Mouse (Mus musculus) forebrain, embryonic 16.5 days (tissue): ENCODE measurements around the gene Gm21987. TPM values are rescaled to one million over a fixed set of nuclear protein-coding genes. Genes with fewer than 3 reads are reported as not detected.

Experiments used
- ATAC-seq: fragments of 200-750 bp; cut with Nextera tagmentation; 2 replicates; pipeline ENCODE4 v1.8.0; 2017; ENCODE audit warnings: mild to moderate bottlenecking, moderate library complexity
- H3K27ac ChIP-seq: fragments of 300-500 bp; sonication (generic); 2 replicates; pipeline ENCODE4 v1.5.1; 2014; ENCODE audit warnings: low read length, control low read depth
- H3K27me3 ChIP-seq: fragments of 300-500 bp; sonication (generic); replicated peaks from 2 replicates; pipeline ENCODE4 v1.6.1; 2014; ENCODE audit warnings: low read length; ENCODE audit not compliant: control insufficient read depth, insufficient read depth
- H3K36me3 ChIP-seq: fragments of 300-500 bp; sonication (generic); 2 replicates; pipeline ENCODE4 v1.6.1; 2014; ENCODE audit not compliant: control insufficient read depth, insufficient read depth
- H3K4me1 ChIP-seq: fragments of 300-500 bp; sonication (generic); replicated peaks from 2 replicates; pipeline ENCODE4 v1.6.1; 2014; ENCODE audit warnings: low read length; ENCODE audit not compliant: control insufficient read depth, insufficient read depth
- H3K4me2 ChIP-seq: fragments of 300-500 bp; sonication (generic); 2 replicates; pipeline ENCODE4 v1.6.1; 2014; ENCODE audit warnings: mild to moderate bottlenecking, low read length, control low read depth
- H3K4me3 ChIP-seq: fragments of 300-500 bp; sonication (generic); replicated peaks from 2 replicates; pipeline ENCODE4 v1.5.1; 2014; ENCODE audit warnings: mild to moderate bottlenecking, low read length, control low read depth
- H3K9ac ChIP-seq: fragments of 300-500 bp; sonication (generic); replicated peaks from 2 replicates; pipeline ENCODE4 v1.6.1; 2014; ENCODE audit warnings: low read depth, low read length, control low read depth
- H3K9me3 ChIP-seq: fragments of 300-500 bp; sonication (generic); 2 replicates; pipeline ENCODE4 v1.6.1; 2016; ENCODE audit warnings: low read length; ENCODE audit not compliant: control insufficient read depth
- WGBS: fragments of 180-500 bp; shearing (Covaris S2); extraction: QIAGEN DNeasy Blood & Tissue Kit; methylation state at CpG from one replicate; pipeline ENCODE4 v1.1.7; 2014; 5-methylcytosine and 5-hydroxymethylcytosine counted together
- polyA plus RNA-seq: library from polyadenylated mRNA; unstranded; fragments of >200 nt; fragmentation: Nextera tagmentation; extraction: Ambion mirVana; gene quantifications from 2 replicates; pipeline ENCODE4 v1.2.1, GENCODE M21; 2015

Gene Gm21987
- polyA plus RNA-seq, 1 experiment from 2014 or later, result not detected

DNA sequence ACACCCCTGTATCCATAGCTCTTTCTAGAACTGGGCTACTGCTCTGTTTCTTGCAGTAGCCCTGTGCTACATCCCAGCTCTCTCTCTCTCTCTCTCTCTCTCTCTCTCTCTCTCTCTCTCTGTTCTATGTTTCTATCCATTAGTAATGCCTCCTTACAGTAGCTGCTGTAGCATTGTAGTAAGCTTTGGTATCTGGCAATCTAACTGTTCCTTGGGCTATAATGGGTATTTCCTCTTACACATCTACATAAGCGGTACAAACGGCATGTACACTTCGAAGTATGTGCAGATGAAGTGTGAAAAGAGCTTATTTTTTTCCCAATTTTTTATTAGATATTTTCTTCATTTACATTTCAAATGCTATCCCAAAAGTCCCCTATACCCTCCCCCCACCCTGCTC is 33.1 kb downstream of the Gm21987 start:
- no peak for ATAC-seq
- WGBS, result 95% methylated on average over 3 of the region's 3 CpGs

DNA sequence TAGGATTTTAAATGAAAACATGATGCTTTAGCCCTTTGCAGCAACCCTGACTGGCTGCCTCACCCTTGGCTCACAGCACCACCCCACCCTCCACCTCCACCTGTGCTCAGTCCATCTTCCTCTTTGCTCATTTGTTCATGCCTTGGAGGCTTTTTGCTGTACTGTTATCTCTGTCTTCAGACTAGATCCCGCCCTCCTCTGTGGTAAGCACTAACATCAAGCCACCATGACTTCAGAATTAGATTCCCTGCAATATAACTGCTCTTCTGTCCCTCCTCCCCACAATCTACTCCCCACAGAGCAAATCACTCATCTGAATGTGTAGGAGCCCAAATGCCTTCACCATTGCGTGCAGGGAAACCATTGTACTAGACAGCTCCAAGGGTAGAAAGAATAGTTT is 36.8 kb downstream of the Gm21987 start:
- Histone ChIP-seq H3K9ac (no peak overlapping the region), H3K4me2 (no peak overlapping the region), H3K27ac (no peak overlapping the region), H3K9me3 (no peaks in the 10 kb centered on the region), H3K4me1 (no peaks in the 10 kb centered on the region), H3K4me3 (no peak overlapping the region), H3K27me3 (no peaks in the 10 kb centered on the region), H3K36me3 (no peaks in the 10 kb centered on the region)
- ATAC-seq, result no peak
- WGBS, result 88% methylated on average over 2 of the region's 2 CpGs

More for the DNA sequence above, 33.1 kb downstream of the Gm21987 start:
- Histone ChIP-seq H3K27me3 (no peaks in the 10 kb centered on the region), H3K27ac (no peak overlapping the region), H3K4me1 (peaks cover 12% of the 10 kb centered on the region), H3K9ac (no peak overlapping the region), H3K4me3 (no peak overlapping the region), H3K36me3 (no peaks in the 10 kb centered on the region), H3K9me3 (no peaks in the 10 kb centered on the region), H3K4me2 (no peak overlapping the region)

DNA sequence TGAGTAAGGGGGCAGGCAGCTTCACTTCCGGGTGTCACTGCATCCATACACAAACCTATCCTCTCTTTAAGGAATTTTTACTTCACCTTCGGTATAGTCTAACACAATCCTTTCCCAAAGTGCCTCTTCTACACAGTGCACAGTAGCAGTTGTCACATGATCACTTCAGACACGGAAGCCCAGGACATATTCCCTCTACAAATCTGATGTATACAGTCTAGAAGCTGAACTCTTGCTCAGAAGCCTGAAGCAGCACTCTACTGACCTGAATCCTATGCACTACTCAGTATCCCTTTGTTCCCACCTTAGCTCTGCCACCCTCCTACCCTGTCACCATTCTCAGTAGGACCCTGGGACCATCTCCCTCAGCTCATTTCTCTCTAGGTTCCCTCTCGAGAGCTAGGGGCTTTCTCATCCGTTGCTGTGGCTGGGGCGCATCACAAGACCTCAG is 38.4 kb downstream of the Gm21987 start:
- H3K4me3 ChIP-seq, result no peak overlapping the region
- H3K9me3 ChIP-seq, result no peaks in the 10 kb centered on the region
- H3K9ac ChIP-seq, result no peak overlapping the region
- H3K4me1 ChIP-seq, result no peaks in the 10 kb centered on the region
- WGBS, result 86% methylated on average over 6 of the region's 6 CpGs
- no peak for ATAC-seq
- H3K27me3 ChIP-seq, result no peaks in the 10 kb centered on the region
- no peak overlapping the region for H3K4me2 ChIP-seq
- no peaks in the 10 kb centered on the region for H3K36me3 ChIP-seq
- H3K27ac ChIP-seq, result no peak overlapping the region

DNA sequence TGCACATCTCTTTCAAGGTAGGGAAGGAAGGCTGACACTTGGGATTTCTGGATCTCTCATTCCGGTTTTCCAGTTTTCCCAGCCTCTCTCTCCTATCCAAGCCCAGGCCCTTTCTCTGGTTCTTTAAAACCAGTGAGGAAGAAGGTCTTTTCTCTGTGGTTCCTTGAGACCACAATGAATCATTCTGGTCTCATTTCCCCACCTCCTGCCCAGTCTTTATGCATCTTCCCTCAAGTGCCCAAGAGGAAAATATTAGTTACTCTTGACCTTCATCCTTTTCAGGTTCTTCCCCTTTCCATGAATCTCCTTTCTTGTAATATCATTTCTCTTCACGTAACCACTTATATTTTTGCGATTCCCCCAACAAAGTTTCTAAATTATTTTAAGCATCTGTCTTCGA is 38.9 kb downstream of the Gm21987 start:
- H3K9ac ChIP-seq, result no peak overlapping the region
- no peaks in the 10 kb centered on the region for H3K4me1 ChIP-seq
- no peak overlapping the region for H3K4me3 ChIP-seq
- ATAC-seq, result no peak
- H3K9me3 ChIP-seq, result no peaks in the 10 kb centered on the region
- H3K27me3 ChIP-seq, result no peaks in the 10 kb centered on the region
- H3K27ac ChIP-seq, result no peak overlapping the region
- H3K4me2 ChIP-seq, result no peak overlapping the region
- WGBS, result 93% methylated on average over 4 of the region's 4 CpGs
- no peaks in the 10 kb centered on the region for H3K36me3 ChIP-seq

DNA sequence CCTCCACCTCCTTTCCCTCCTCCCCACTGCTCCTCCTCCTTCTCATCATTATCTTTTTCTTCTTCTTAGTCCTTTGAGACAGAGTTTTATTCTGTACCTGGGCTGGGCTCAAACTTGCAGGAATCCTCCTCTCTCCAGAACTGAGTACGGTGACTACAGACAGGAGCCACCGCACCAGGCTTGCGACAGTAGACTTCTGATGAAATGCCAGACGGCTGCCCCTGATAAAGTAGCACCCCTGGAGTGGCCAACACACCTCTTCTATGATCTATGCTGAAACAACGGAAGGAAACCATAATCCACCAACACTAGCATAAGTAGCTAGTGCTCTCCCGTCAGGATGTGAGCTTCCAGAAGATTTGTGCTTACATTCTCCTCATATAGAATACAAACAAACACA is 40.5 kb downstream of the Gm21987 start:
- Histone ChIP-seq H3K4me3 (no peak overlapping the region), H3K27me3 (no peaks in the 10 kb centered on the region), H3K9ac (no peak overlapping the region), H3K36me3 (no peaks in the 10 kb centered on the region), H3K9me3 (no peaks in the 10 kb centered on the region), H3K27ac (no peak overlapping the region), H3K4me1 (no peaks in the 10 kb centered on the region), H3K4me2 (no peak overlapping the region)
- WGBS, result 92% methylated on average over 6 of the region's 6 CpGs
- ATAC-seq, result no peak

GRCm38 (mm10) chr16:38388757-38389156 is 41.9 kb downstream of the Gm21987 start:
- no peak for ATAC-seq
- no peaks in the 10 kb centered on the region for H3K27me3 ChIP-seq
- no peaks in the 10 kb centered on the region for H3K4me1 ChIP-seq
- no peak overlapping the region for H3K9ac ChIP-seq
- H3K36me3 ChIP-seq, result no peaks in the 10 kb centered on the region
- WGBS, result 79% methylated on average over 6 of the region's 6 CpGs
- no peaks in the 10 kb centered on the region for H3K9me3 ChIP-seq
- H3K4me3 ChIP-seq, result no peak overlapping the region
- H3K4me2 ChIP-seq, result no peak overlapping the region
- H3K27ac ChIP-seq, result no peak overlapping the region

DNA sequence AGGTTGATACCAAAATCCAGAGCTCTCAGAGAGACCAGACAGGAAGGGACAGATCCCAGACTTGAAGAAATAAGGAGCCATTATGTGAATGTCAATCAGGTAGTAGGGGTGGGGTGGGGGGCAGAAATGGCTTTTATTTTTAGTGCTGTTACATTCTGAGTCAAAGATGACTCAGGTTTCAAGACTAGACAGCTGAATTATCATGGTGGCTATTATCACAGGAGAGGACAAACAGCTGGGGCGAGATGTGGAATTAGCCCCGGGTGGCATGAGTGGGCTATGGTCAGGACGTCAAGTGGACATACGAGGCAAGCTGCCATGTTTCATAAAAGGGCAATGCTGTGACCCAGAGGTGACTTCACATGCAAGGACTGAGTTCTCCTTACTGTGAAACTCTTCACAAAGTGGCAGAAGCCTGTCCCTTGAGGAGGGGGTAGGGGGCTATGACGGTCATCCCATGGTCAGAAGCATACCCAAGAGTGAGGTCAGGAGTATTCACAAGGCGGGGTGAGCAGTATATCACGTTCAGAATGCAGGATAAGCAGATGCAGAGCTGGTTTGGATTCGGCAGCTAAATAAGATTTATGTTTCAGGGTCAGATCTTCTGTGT is 42.5 kb downstream of the Gm21987 start:
- no peak overlapping the region for H3K4me2 ChIP-seq
- no peak overlapping the region for H3K9ac ChIP-seq
- WGBS, result 87% methylated on average over 8 of the region's 8 CpGs
- no peak overlapping the region for H3K27ac ChIP-seq
- H3K27me3 ChIP-seq, result no peaks in the 10 kb centered on the region
- no peaks in the 10 kb centered on the region for H3K36me3 ChIP-seq
- no peaks in the 10 kb centered on the region for H3K9me3 ChIP-seq
- H3K4me3 ChIP-seq, result no peak overlapping the region
- H3K4me1 ChIP-seq, result no peaks in the 10 kb centered on the region
- no peak for ATAC-seq

DNA sequence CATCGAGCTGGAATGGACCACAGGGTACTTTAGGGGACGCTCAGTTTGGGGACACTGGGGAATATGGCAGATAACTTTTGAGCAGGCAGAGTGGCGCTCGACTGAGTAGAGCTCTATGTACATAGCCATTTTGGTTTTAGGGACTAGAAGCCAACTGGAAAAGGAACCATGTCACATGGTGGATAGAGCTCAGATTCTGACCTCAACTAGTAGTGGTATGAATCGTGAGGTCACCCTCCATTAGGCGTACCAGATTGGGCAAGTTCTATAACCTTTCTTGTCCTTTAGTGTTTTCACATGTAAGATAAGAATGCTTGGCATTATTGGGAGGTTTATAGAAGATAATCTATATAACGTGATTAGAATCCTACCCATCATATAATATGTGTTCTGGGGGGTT is 43.5 kb downstream of the Gm21987 start:
- WGBS, result 89% methylated on average over 7 of the region's 7 CpGs
- Histone ChIP-seq H3K4me3 (no peak overlapping the region), H3K9me3 (no peaks in the 10 kb centered on the region), H3K9ac (no peak overlapping the region), H3K4me1 (no peaks in the 10 kb centered on the region), H3K27me3 (no peaks in the 10 kb centered on the region), H3K36me3 (no peaks in the 10 kb centered on the region), H3K4me2 (no peak overlapping the region), H3K27ac (no peak overlapping the region)
- no peak for ATAC-seq

- ATAC-seq, result no peak
- 81% methylated on average over 23 of the region's 23 CpGs for WGBS
These were observed 45.5 kb downstream of the Gm21987 start for GRCm38 (mm10) chr16:38392126-38392894.

More at GRCm38 (mm10) chr16:38392126-38392894, 45.5 kb downstream of the Gm21987 start:
- no peaks in the 10 kb centered on the region for H3K36me3 ChIP-seq
- H3K9me3 ChIP-seq, result no peaks in the 10 kb centered on the region
- H3K4me3 ChIP-seq, result no peak overlapping the region
- no peak overlapping the region for H3K9ac ChIP-seq
- no peaks in the 10 kb centered on the region for H3K4me1 ChIP-seq
- H3K27ac ChIP-seq, result no peak overlapping the region
- no peaks in the 10 kb centered on the region for H3K27me3 ChIP-seq
- H3K4me2 ChIP-seq, result no peak overlapping the region
